Mouse (Mus musculus) stomach, embryonic 15.5 days (tissue): ENCODE data around the gene T2. TPM values are rescaled to one million over a fixed set of nuclear protein-coding genes. Genes with fewer than 3 reads are reported as not detected.

Experiments used
- ATAC-seq: fragments of 200-750 bp; cut with Nextera tagmentation; 2 replicates; pipeline ENCODE4 v1.8.0; 2017; ENCODE audit warnings: low read depth, moderate number of reproducible peaks, moderate TSS enrichment; ENCODE audit not compliant: insufficient read depth, low FRiP score
- H3K27ac ChIP-seq: fragments of 300-500 bp; sonication (generic); 2 replicates; pipeline ENCODE4 v1.5.1; 2015; ENCODE audit warnings: mild to moderate bottlenecking, inconsistent platforms
- H3K27me3 ChIP-seq: fragments of 300-500 bp; sonication (generic); replicated peaks from 2 replicates; pipeline ENCODE4 v1.6.1; 2015; ENCODE audit warnings: inconsistent platforms
- H3K36me3 ChIP-seq: fragments of 300-500 bp; sonication (generic); 2 replicates; pipeline ENCODE4 v1.6.1; 2015; ENCODE audit warnings: inconsistent platforms
- H3K4me1 ChIP-seq: fragments of 300-500 bp; sonication (generic); 2 replicates; pipeline ENCODE4 v1.6.1; 2015; ENCODE audit warnings: inconsistent platforms
- H3K4me2 ChIP-seq: fragments of 300-500 bp; sonication (generic); 2 replicates; pipeline ENCODE4 v1.6.1; 2015; ENCODE audit warnings: mild to moderate bottlenecking, inconsistent platforms
- H3K4me3 ChIP-seq: fragments of 300-500 bp; sonication (generic); replicated peaks from 2 replicates; pipeline ENCODE4 v1.5.1; 2015; ENCODE audit warnings: inconsistent platforms
- H3K9ac ChIP-seq: fragments of 300-500 bp; sonication (generic); 2 replicates; pipeline ENCODE4 v1.6.1; 2015; ENCODE audit warnings: inconsistent platforms
- H3K9me3 ChIP-seq: fragments of 300-500 bp; sonication (generic); 2 replicates; pipeline ENCODE4 v1.6.1; 2016; ENCODE audit warnings: inconsistent platforms
- WGBS: fragments of 180-500 bp; shearing (Covaris S2); methylation state at CpG from one replicate; pipeline ENCODE4 v1.1.7; 2015; 5-methylcytosine and 5-hydroxymethylcytosine counted together
- polyA plus RNA-seq: library from polyadenylated mRNA; unstranded; fragments of >200 nt; fragmentation: Nextera tagmentation; extraction: Ambion mirVana; gene quantifications from 2 replicates; pipeline ENCODE4 v1.2.1, GENCODE M21; 2015

The T2 gene
- polyA plus RNA-seq, 1 experiment from 2014 or later: 0.48 TPM

- peaks cover 23% of the 10 kb centered on the region for H3K4me1 ChIP-seq
- no peak overlapping the region for H3K4me2 ChIP-seq
- H3K27me3 ChIP-seq: no peaks in the 10 kb centered on the region
- no peak overlapping the region for H3K27ac ChIP-seq
- no peaks in the 10 kb centered on the region for H3K9me3 ChIP-seq
- WGBS: 62% methylated on average over 2 of the region's 2 CpGs
- no peak for ATAC-seq
- no peaks in the 10 kb centered on the region for H3K36me3 ChIP-seq
- no peak overlapping the region for H3K4me3 ChIP-seq
- no peak overlapping the region for H3K9ac ChIP-seq
Measured at GRCm38 (mm10) chr17:8369171-8369570, 13.4 kb downstream of the T2 start.

GRCm38 (mm10) chr17:8370634-8371229, 14.9 kb downstream of the T2 start:
- no peak overlapping the region for H3K9ac ChIP-seq
- H3K27me3 ChIP-seq: no peaks in the 10 kb centered on the region
- WGBS: 38% methylated on average over 13 of the region's 13 CpGs
- H3K4me3 ChIP-seq: no peak overlapping the region
- no peaks in the 10 kb centered on the region for H3K36me3 ChIP-seq
- H3K9me3 ChIP-seq: no peaks in the 10 kb centered on the region
- H3K4me1 ChIP-seq: peaks cover 23% of the 10 kb centered on the region
- no peak for ATAC-seq
- H3K27ac ChIP-seq: no peak overlapping the region
- no peak overlapping the region for H3K4me2 ChIP-seq

DNA sequence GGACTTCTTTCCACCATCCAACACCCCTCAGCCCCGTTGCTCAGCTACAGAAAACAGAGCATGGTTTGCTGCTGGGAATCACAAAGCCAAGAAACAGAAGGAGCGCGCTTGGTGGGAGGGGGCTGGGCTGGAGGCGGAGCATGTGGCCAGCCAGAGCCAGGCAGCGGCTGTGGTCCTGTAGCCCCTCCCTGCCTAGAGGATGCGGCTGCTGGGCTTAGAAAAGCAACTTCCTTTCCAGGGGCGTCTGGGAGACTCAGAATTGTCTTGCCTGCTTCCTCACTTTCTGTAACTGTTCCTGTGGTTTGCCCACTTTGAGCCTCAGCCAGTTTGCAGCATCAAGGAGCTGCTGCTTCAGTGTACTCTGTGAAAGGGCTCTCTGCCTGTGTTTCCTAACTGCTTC, 16.0 kb downstream of the T2 start:
- Histone ChIP-seq H3K27ac (peak overlapping the region; percentile 74), H3K4me2 (peak overlapping the region; percentile 64), H3K9ac (no peak overlapping the region), H3K9me3 (no peaks in the 10 kb centered on the region), H3K27me3 (no peaks in the 10 kb centered on the region), H3K4me1 (peaks cover 23% of the 10 kb centered on the region), H3K4me3 (peak overlapping the region; percentile 25), H3K36me3 (no peaks in the 10 kb centered on the region)
- ATAC-seq: peak; percentile 66
- 1% methylated on average over 7 of the region's 7 CpGs for WGBS

GRCm38 (mm10) chr17:8372286-8373046, 16.7 kb downstream of the T2 start:
- H3K4me3 ChIP-seq: peak overlapping the region; percentile 25
- no peaks in the 10 kb centered on the region for H3K9me3 ChIP-seq
- no peaks in the 10 kb centered on the region for H3K27me3 ChIP-seq
- H3K4me1 ChIP-seq: peaks cover 21% of the 10 kb centered on the region
- peak overlapping the region; percentile 64 for H3K4me2 ChIP-seq
- peak; percentile 40 for ATAC-seq
- no peak overlapping the region for H3K9ac ChIP-seq
- 3% methylated on average over 18 of the region's 18 CpGs for WGBS
- peak overlapping the region; percentile 74 for H3K27ac ChIP-seq
- no peaks in the 10 kb centered on the region for H3K36me3 ChIP-seq

DNA sequence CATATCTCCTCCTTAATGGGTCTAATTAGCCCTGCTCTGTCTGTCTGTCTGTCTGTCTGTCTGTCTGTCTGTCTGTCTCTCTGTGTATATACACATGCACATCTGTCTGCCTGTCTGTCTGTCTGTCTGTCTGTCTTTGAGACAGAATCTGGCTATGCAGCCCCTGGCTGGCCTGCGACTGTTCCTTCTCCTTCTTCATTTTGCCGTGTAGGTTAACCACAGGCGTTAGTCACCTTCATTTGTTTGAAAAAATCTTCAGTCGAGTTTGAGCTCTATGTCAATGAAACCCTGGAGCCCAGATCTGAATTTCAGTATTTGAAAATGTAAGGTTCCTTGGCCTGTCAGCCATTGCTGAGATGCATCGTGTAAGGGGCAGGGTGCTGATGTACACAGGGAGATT, 21.5 kb downstream of the T2 start:
- no peaks in the 10 kb centered on the region for H3K9me3 ChIP-seq
- 55% methylated on average over 5 of the region's 5 CpGs for WGBS
- H3K36me3 ChIP-seq: no peaks in the 10 kb centered on the region
- no peak overlapping the region for H3K4me2 ChIP-seq
- ATAC-seq: no peak
- H3K4me3 ChIP-seq: no peak overlapping the region
- H3K9ac ChIP-seq: no peak overlapping the region
- H3K27ac ChIP-seq: no peak overlapping the region
- no peaks in the 10 kb centered on the region for H3K27me3 ChIP-seq
- peaks cover 1% of the 10 kb centered on the region; the same call in 1 of the 2 replicates for H3K4me1 ChIP-seq

- H3K27me3 ChIP-seq: peaks cover 24% of the 10 kb centered on the region
- no peaks in the 10 kb centered on the region for H3K36me3 ChIP-seq
- no peak overlapping the region for H3K4me2 ChIP-seq
- no peak overlapping the region for H3K9ac ChIP-seq
- H3K4me1 ChIP-seq: no peaks in the 10 kb centered on the region
- ATAC-seq: no peak
- no peaks in the 10 kb centered on the region for H3K9me3 ChIP-seq
- H3K4me3 ChIP-seq: no peak overlapping the region
- no peak overlapping the region for H3K27ac ChIP-seq
- WGBS: 88% methylated on average over 2 of the region's 2 CpGs
Measured at GRCm38 (mm10) chr17:8385441-8385840, 29.6 kb downstream of the T2 start.

DNA sequence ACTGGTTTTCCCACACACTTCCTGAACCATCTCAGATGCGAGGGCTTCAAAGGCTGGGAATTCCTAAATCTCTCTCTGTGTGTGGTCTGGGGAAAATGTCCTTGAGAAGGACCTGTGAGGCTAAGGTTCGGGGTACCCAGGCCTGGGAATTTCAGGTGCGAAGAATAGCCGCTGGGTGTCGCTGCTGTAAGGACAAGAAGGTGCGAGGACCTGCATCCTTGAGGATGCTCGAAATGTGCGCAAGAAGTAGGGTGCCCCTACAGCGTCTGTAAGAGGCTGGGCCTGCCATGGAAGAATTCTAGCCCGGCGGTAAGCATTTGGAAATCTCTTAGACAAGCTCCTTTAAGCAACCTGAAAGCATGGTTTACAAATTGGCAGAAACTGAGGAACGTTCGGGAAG, 32.7 kb downstream of the T2 start:
- no peaks in the 10 kb centered on the region for H3K4me1 ChIP-seq
- no peak for ATAC-seq
- H3K27me3 ChIP-seq: peaks cover 31% of the 10 kb centered on the region
- no peak overlapping the region for H3K27ac ChIP-seq
- H3K36me3 ChIP-seq: no peaks in the 10 kb centered on the region
- H3K4me3 ChIP-seq: no peak overlapping the region
- 2% methylated on average over 13 of the region's 13 CpGs for WGBS
- H3K9me3 ChIP-seq: no peaks in the 10 kb centered on the region
- H3K4me2 ChIP-seq: 0 out of 2 replicates have a peak overlapping the region, but pooled peaks have one; percentile 19
- H3K9ac ChIP-seq: no peak overlapping the region

- H3K4me2 ChIP-seq: peak overlapping the region; percentile 19; the same call in 1 of the 2 replicates
- no peaks in the 10 kb centered on the region for H3K36me3 ChIP-seq
- no peaks in the 10 kb centered on the region for H3K4me1 ChIP-seq
- H3K9ac ChIP-seq: no peak overlapping the region
- no peak overlapping the region for H3K27ac ChIP-seq
- H3K27me3 ChIP-seq: peaks cover 31% of the 10 kb centered on the region
- 2% methylated on average over 28 of the region's 28 CpGs for WGBS
- no peaks in the 10 kb centered on the region for H3K9me3 ChIP-seq
- H3K4me3 ChIP-seq: 0 out of 2 replicates have a peak overlapping the region, but pooled peaks have one; percentile 2
- no peak for ATAC-seq
Measured at GRCm38 (mm10) chr17:8388990-8389789, 33.4 kb downstream of the T2 start.

DNA sequence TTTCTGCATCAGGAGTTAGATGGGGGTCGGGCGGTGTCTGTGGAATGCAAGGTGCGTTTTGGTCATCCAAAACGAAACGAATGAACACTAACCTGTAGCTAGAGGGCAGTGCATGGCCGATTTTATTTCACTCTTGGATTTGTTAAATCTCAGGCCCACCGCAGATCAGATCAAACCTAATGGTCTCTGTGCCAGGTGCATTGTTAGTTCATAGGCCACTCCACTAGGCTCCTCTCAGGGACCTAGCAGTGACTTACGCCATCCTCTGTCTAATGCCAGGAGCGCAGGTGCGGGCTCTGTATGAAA, 34.0 kb downstream of the T2 start:
- Histone ChIP-seq H3K9me3 (no peaks in the 10 kb centered on the region), H3K36me3 (no peaks in the 10 kb centered on the region), H3K9ac (no peak overlapping the region), H3K27ac (no peak overlapping the region), H3K4me3 (0 out of 2 replicates have a peak overlapping the region, but pooled peaks have one; percentile 2), H3K4me1 (no peaks in the 10 kb centered on the region), H3K4me2 (0 out of 2 replicates have a peak overlapping the region, but pooled peaks have one; percentile 19), H3K27me3 (peaks cover 31% of the 10 kb centered on the region)
- 7% methylated on average over 10 of the region's 10 CpGs for WGBS
- ATAC-seq: no peak

- Histone ChIP-seq H3K36me3 (no peaks in the 10 kb centered on the region), H3K9ac (no peak overlapping the region), H3K4me1 (no peaks in the 10 kb centered on the region), H3K4me2 (no peak overlapping the region), H3K27me3 (peaks cover 31% of the 10 kb centered on the region), H3K27ac (no peak overlapping the region), H3K9me3 (no peaks in the 10 kb centered on the region), H3K4me3 (no peak overlapping the region)
- WGBS: 66% methylated on average over 4 of the region's 4 CpGs
- ATAC-seq: no peak
Measured at GRCm38 (mm10) chr17:8390487-8390886, 34.7 kb downstream of the T2 start.

DNA sequence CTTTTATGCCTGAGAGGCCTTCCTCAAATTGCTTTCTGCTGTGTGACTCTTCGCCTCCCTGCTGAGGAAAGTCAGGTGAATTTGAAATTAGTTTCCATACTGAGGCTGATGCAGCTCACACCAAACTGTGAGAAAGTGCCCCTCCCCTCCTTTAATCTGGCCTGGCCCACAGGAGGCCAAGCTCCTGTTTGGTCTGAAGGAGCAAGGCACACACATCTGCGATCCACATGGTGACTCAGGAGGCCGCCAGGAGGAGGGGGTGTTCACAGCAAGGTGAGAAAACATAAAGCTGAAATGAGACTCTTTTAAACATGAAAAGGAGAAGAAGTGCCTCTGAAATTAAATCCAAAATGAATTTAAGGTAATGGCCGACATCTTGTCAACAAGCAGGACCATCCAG, 40.6 kb downstream of the T2 start:
- Histone ChIP-seq H3K4me2 (no peak overlapping the region), H3K9me3 (no peaks in the 10 kb centered on the region), H3K27ac (no peak overlapping the region), H3K4me1 (no peaks in the 10 kb centered on the region), H3K4me3 (no peak overlapping the region), H3K9ac (no peak overlapping the region), H3K36me3 (no peaks in the 10 kb centered on the region), H3K27me3 (no peaks in the 10 kb centered on the region)
- WGBS: 55% methylated on average over 4 of the region's 4 CpGs
- ATAC-seq: no peak

GRCm38 (mm10) chr17:8397946-8398345, 42.2 kb downstream of the T2 start:
- H3K9me3 ChIP-seq: no peaks in the 10 kb centered on the region
- H3K9ac ChIP-seq: no peak overlapping the region
- H3K27ac ChIP-seq: no peak overlapping the region
- ATAC-seq: no peak
- no peaks in the 10 kb centered on the region for H3K4me1 ChIP-seq
- WGBS: 62% methylated on average over 2 of the region's 2 CpGs
- H3K36me3 ChIP-seq: no peaks in the 10 kb centered on the region
- no peaks in the 10 kb centered on the region for H3K27me3 ChIP-seq
- no peak overlapping the region for H3K4me3 ChIP-seq
- no peak overlapping the region for H3K4me2 ChIP-seq
